Mouse (Mus musculus) brain, embryonic 14.5 days (tissue): ENCODE measurements around the gene Rubcn. TPM values are rescaled to one million over a fixed set of nuclear protein-coding genes. Genes with fewer than 3 reads are reported as not detected.
"Not testable (repeated sequence)": the region's sequence is repeated elsewhere in the genome, so short reads cannot be mapped to it uniquely, and the experiment has no call there.

Experiments
- DNase-seq: peaks from one replicate; pipeline ENCODE4 v3.0.0-alpha.2; 2011; ENCODE audit warnings: low read depth
- CTCF ChIP-seq: fragments of 200-500 bp; IDR thresholded peaks from 2 replicates; pipeline ENCODE4 v1.5.1; 2012; ENCODE audit warnings: inconsistent platforms, mild to moderate bottlenecking, moderate library complexity, borderline replicate concordance; ENCODE audit not compliant: insufficient read depth, insufficient read length; ENCODE audit errors: extremely low read depth
- POLR2A ChIP-seq: fragments of 200-500 bp; IDR thresholded peaks from 2 replicates; pipeline ENCODE4 v1.6.1; 2012; ENCODE audit warnings: mild to moderate bottlenecking, inconsistent platforms, borderline replicate concordance; ENCODE audit not compliant: poor library complexity, insufficient read depth, insufficient read length, severe bottlenecking; ENCODE audit errors: extremely low read depth
- polyA plus RNA-seq: library from polyadenylated mRNA; depleted of rRNA; stranded (reverse); fragments of >200 nt; gene quantifications from 2 replicates; pipeline ENCODE4 v1.2.3, GENCODE M21; 2012; rRNA removed

The Rubcn gene
- 57.1 and 60.1 TPM in 2 replicates for polyA plus RNA-seq

DNA sequence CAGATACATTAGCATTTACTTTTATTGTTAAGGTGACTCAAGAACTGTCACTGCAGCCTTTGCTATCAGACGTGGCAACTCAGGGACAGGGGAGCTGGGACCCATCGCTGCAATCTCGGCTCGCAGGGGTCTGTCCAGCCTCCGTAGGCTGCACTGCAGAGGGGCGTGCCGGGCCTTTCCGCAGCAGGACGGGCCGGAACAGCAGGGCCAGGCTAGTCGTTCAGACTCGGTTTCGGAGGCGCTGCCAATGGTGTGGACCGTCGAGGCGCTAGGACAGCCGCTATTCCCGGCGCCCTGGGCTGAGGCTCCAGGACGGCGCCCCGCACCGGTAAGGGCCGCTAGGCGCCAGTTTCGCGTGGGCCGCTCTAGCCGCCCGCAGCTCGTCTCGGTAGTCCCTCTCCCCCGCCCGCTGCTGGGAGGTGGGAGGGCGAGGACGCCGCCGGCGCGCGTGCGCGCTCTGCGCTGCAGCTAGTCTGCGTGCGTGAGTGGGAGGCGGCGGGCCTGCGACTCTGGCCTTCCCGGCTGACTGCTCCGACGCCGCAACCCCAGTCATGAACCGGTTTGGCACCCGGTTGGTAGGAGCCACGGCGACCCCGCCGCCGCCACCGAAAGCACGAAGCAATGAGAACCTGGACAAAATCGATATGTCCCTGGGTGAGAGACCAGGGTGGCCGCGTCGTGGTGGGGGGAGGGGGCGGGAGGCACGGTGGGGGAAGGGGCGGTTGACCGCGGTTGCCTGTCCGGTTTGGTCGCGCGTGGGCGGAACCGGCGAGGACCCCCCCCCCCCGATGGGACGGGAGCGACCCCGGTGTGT is at the start of gene Rubcn, which contains the start of gene Fyttd1:
TSS of gene Rubcn (minus strand) at position 424 of the 814 bp plus-strand sequence.
TSS of gene Fyttd1 (plus strand) at position 158 of the 814 bp plus-strand sequence.
- DNase-seq: peak; percentile 98
- TF ChIP-seq POLR2A: peak; percentile 91
- TF ChIP-seq CTCF: peak; percentile 38; the same call in 1 of the 2 replicates

DNA sequence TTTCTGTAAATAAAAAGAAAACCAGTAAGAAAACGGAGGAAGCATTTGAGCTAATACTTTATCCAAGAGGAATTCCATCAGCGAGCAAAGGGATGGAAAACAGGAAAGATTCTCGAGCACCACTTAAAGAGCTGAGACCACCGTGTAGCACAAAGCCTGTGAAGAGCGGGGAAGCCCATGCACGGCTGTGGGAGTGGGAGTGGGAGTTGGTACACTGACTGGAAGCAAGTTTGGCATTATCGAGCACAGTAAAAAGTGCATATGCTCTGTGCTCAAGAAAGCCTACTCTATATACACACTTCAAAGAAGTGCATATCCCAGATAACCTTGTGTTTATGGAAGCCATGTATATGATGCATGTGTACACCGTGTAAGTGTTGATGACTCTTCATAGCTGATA is 49.5 kb upstream of the Rubcn start:
- DNase-seq: no peak
- TF ChIP-seq CTCF (no peak), POLR2A (no peak)

DNA sequence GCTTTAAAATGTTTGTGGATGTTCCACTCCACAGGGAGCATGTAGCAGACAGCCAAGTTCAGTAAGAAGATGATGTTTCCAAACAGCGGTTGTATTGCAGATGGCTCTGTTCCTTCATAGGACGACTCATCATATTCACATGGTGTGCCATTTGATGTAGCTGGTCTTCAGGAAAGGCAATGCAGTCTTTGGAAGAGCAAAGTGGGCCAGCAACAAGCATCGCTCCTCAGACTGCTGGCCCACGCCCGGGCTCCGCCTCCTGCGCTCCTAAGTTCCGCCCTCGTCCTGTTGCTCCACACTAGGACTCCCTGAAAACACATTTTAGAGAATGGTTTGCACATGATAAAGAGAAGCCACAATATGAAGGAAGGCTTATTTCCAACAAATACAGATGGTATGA is 49.1 kb upstream of the Rubcn start:
- DNase-seq: not testable (repeated sequence)

DNA sequence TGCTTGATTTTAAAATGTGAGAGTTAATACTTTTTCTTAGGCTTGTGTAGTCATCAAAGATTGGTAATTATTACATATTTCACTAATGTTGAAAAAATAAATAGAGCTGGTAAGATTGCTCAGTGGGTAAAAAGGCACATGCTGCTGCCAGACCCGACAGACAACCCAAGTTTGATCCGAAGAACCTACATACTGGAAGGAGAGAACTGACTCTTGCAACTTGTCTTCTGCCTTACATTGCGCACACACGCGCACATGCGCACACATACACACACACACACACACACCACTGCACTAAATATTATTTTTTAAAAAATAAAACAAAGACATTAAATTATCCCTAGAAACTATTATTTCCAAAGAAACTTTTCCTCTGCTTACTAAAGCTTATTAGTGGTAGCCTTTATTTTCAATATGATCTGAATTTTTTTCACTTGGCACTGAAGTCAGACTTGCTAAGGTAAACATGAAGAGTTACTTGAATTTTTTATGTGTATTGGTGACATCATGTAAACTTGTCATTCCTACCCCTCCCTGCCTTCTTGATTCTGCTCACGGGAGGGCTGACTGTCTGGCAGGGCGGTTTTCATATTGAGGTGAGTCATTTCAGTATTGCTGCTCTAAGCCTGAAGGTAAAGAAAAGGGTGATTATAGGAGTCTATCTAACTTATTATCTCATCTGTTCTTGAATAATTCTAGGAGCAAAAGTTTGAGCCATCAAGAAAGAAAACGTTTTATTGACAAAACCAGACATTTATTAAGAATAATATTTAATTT is 37.9 kb upstream of the Rubcn start:
- DNase-seq: no peak

DNA sequence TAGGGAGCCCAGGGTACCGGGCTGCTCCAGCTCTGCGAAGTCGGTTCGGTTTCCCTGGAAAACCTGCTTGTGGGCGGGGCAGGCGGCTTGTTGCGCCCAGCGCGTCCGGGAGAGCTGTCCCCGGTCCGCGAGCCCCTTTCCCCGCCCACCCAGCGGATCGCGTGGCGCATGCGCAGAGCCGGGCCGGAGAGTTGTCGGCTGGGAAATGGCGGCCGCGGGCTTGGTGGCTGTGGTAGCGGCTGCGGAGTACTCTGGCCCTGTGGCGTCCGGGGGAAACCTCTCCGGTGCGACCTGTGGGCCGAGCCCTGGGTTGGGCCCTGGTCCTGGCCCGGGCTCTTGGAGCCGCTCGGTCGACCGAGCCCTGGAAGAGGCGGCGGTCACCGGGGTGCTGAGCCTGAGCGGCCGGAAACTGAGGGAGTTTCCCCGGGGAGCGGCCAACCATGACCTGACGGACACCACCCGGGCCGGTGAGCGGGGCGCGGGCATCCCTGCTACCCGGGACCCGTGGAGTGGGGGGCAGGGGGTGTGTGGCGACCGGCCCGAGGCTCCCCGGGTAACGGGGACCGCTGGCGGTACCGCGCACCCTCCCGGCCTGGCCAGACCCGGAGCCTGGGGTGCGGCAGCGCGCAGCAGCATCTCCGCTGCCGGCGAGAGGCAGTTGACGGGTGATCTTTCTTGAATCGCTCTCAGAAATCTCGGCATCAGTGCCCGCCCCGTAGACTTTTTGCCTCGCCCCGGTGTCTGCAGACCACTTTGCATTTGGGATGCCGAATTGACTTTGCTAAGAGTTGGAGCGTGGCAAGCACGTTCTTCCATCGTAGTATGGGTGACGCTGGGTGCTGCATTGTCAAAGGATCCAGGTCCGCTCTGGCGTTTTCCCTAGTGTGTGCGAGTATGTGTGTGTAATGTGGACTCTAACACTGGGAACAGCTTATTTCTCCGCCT is 36.6 kb upstream of the Rubcn start, which contains the start of gene Lrch3:
TSS of gene Lrch3 (plus strand) at position 164 of the 945 bp plus-strand sequence.
- DNase-seq: peak; percentile 95
- TF ChIP-seq CTCF: no peak
- peak; percentile 96 for TF ChIP-seq POLR2A

More for the DNA sequence above, 37.9 kb upstream of the Rubcn start:
- TF ChIP-seq CTCF (no peak), POLR2A (no peak)

DNA sequence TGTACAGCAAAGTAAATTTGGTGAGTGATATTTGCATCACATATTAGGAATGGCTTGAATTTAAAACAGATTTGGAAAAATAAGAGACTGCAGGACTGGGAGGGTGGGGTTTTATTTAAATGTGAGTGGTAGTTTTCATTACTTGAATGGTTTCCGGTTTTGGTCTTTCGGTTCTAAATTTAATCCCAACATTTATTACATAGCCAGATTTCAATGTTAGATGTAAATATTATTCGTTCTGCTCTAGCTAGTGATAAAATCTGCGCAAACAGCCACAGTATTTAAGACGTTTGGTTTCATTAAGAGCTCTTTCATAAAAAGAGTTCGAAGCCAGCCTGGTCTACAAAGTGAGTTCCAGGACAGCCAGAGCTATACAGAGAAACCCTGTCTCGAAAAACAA is 35.6 kb upstream of the Rubcn start:
- TF ChIP-seq CTCF: no peak
- no peak for TF ChIP-seq POLR2A
- no peak for DNase-seq

DNA sequence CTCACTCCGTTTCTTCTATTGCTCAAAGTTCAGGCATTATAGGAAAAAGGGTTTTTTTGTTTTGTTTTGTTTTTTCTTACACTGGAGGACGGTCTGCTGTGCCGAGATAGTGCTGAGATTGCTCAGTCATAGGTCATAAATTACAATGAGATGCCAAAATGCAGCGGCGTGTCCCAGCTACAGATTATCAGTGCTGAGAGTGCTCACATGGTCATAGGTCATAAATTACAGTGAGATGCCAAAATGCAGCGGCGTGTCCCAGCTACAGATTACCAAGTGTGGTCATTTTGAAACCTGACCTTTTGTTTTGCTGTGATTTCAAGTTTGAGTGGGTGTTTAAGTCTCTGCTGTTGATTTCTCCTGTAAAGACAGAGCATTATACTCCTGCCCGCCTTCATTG is 29.2 kb upstream of the Rubcn start:
- DNase-seq: no peak

DNA sequence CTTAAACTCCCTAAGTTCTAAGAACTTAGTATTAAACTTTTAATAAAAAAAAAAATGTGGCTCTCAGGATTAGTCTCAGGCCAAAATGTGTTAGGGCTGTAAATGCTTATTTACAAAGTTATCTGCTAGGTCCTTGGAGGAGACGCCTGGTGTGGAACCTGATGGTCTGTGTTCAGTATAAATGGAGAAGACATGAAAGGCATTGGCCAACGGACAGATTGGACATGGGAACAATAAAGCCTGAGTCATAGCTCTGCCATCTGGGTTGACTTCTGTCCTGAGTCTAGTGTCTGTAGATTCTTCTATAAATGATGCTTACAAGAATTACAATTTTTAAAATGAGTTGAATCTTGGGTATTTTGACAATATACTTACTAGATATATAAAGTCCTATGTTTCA is 28.6 kb upstream of the Rubcn start:
- TF ChIP-seq POLR2A (no peak), CTCF (no peak)
- no peak for DNase-seq

More for the DNA sequence above, 29.2 kb upstream of the Rubcn start:
- TF ChIP-seq CTCF: no peak
- TF ChIP-seq POLR2A: no peak

DNA sequence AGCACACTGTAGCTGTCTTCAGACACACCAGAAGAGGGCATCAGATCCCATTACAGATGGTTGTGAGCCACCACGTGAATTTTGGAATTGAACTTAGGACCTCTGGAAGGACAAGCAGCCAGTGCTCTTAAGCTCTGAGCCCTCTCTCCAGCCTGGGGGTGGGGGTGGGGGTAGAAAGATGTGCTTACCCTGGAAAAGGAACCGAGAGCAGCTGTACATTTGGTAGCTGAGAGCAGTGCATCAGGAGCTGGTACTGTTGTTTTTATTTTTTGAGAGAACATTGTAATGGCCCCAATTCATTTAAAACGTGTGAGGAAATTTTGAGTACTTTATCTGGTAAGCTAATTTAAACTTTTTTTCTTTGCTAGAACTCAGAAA is 24.5 kb upstream of the Rubcn start:
- TF ChIP-seq POLR2A (no peak), CTCF (no peak)
- no peak for DNase-seq

DNA sequence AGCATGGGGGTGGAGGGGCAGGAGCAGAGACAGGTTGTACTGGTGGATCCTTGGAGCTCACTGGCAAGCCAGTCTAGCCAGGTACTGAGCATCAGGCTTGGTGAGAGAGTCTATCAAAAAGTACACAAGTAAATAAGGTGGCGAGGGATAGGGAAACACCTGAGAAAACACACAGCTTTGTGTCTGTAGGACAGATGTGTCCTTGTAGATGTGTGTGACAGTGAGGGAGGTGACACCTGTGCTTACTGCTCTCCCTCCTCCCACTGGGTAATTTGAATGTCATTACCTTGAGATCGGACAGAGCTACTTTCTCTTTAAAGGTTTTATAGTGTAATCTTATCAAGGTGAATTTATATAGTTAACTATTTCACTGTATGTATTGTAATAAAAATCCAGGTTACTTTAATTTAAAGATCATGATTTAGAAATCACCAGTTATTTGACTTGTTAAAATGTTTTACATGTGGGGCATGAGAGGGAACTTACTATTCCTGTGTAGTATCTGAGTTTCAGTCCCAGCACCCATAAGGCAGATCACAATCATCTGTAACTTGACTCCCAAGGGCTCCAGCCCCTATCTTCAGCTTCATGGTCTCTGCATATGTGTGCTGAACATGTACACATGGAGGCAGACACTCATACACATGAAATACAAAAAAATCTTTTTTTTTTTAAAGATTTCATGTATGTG is 23.9 kb upstream of the Rubcn start:
- no peak for DNase-seq
- TF ChIP-seq CTCF (no peak), POLR2A (no peak)

DNA sequence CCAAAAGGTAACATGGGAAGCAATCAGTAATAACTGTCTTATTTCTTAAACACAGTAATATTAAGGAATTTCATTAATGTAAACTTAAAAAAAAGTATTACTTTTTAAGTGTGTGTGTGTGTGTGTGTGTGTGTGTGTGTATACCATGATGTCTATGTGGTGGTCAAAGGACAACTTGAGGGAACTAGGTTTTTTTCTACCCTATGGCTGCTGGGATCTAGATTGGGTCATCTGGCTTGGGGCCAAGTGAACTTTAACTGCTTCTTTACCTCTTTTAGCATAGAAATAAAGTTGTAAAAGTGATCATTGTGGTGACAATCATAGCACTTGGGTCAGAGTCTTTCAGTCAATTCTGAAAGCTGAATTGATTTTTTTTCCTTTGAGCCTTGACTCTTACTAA is 18.6 kb upstream of the Rubcn start:
- DNase-seq: no peak
- no peak for TF ChIP-seq POLR2A
- no peak for TF ChIP-seq CTCF
